In the genomic region with DNA sequence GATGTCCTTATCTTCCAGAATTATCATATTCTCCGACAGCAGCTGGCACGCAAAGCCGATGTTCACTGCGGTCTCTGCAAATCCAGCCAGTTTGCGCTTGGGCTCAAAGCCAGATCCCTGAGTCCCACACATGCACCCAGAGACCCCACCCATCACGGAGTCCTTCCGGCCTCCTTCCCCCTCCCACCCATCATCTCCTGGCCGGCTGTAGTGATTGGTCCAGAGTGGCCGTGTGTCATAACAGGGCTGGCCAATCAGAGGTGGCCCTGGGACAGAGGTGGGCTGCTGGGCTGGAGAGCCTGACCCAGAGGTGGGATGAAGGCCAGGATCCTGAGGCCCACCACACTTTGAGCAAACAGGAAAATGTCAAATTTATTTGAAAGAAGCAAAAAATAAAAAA, we compare ENCODE assay signal across 9 mouse cellular contexts. TPM values are rescaled to one million over a fixed set of nuclear protein-coding genes. Genes with fewer than 3 reads are reported as not detected.
DNase-seq lines count a peak whose midpoint lies in the region; ATAC-seq lines count a peak whose summit lies in the region.
"Had no signal": no experiment of that assay in that cellular context is flagged by ENCODE, and none has a peak within 500 bp of the region (broad histone marks: within the 10 kb centered on the region; RNA-seq: fewer than 3 reads in every experiment).

No protein-coding gene starts in this region.

- H3K27ac ChIP-seq in kidney, embryonic 16.5 days (ENCODE audit: low read length) = no peak overlapping the region
- H3K27ac ChIP-seq in hindbrain, embryonic 16.5 days (ENCODE audit: low read depth, low read length) = no peak overlapping the region
- no peak overlapping the region for H3K27ac ChIP-seq in neural tube, embryonic 12.5 days

- H3K4me1 ChIP-seq in kidney, embryonic 16.5 days (ENCODE audit: insufficient read depth, low read length) = peaks cover 4% of the 10 kb centered on the region; the same call in 1 of the 2 replicates
- no peaks in the 10 kb centered on the region for H3K4me1 ChIP-seq in hindbrain, embryonic 16.5 days (ENCODE audit: control insufficient read depth, insufficient read depth, low read depth, low read length)
- no peaks in the 10 kb centered on the region for H3K4me1 ChIP-seq in neural tube, embryonic 12.5 days

- peaks cover 3% of the 10 kb centered on the region; the same call in 1 of the 2 replicates for H3K9me3 ChIP-seq in kidney, embryonic 16.5 days (ENCODE audit: low read length)
- no peaks in the 10 kb centered on the region for H3K9me3 ChIP-seq in hindbrain, embryonic 16.5 days (ENCODE audit: control insufficient read depth, low read length)
- H3K9me3 ChIP-seq in neural tube, embryonic 12.5 days = peaks cover 8% of the 10 kb centered on the region

- no peak overlapping the region for H3K9ac ChIP-seq in kidney, embryonic 16.5 days (replicated peaks; ENCODE audit: low read length)
- peak overlapping the region; percentile 31 for H3K9ac ChIP-seq in hindbrain, embryonic 16.5 days (ENCODE audit: low read depth, low read length)
- H3K9ac ChIP-seq in neural tube, embryonic 12.5 days = no peak overlapping the region

- H3K36me3 ChIP-seq in kidney, embryonic 16.5 days (ENCODE audit: insufficient read depth, low read length) = no peaks in the 10 kb centered on the region
- no peaks in the 10 kb centered on the region for H3K36me3 ChIP-seq in hindbrain, embryonic 16.5 days (ENCODE audit: control insufficient read depth, insufficient read depth, low read length)
- no peaks in the 10 kb centered on the region for H3K36me3 ChIP-seq in neural tube, embryonic 12.5 days

- H3K27me3 ChIP-seq in kidney, embryonic 16.5 days (ENCODE audit: insufficient read depth, low read length) = no peaks in the 10 kb centered on the region
- no peaks in the 10 kb centered on the region; the same call in 1 of the 2 replicates for H3K27me3 ChIP-seq in hindbrain, embryonic 16.5 days (replicated peaks; ENCODE audit: control insufficient read depth, insufficient read depth, low read length)
- H3K27me3 ChIP-seq in neural tube, embryonic 12.5 days (replicated peaks) = no peaks in the 10 kb centered on the region; the same call in 1 of the 2 replicates

- peak overlapping the region; percentile 15; the same call in 1 of the 2 replicates for H3K4me3 ChIP-seq in kidney, embryonic 16.5 days (ENCODE audit: low read length)
- H3K4me3 ChIP-seq in hindbrain, embryonic 16.5 days (ENCODE audit: low read length) = peak overlapping the region; percentile 31
- H3K4me3 ChIP-seq in neural tube, embryonic 12.5 days = peak overlapping the region; percentile 11; the same call in 1 of the 2 replicates
- H3K4me3 ChIP-seq: myocyte had no signal

- peak overlapping the region; percentile 37 for H3K4me2 ChIP-seq in kidney, embryonic 16.5 days (replicated peaks; ENCODE audit: low read depth, low read length)
- H3K4me2 ChIP-seq in hindbrain, embryonic 16.5 days (ENCODE audit: low read length) = peak overlapping the region; percentile 46
- H3K4me2 ChIP-seq in neural tube, embryonic 12.5 days (replicated peaks) = peak overlapping the region; percentile 49

- peak; percentile 82 for ATAC-seq in kidney, embryonic 16.5 days (ENCODE audit: low FRiP score, low TSS enrichment)
- ATAC-seq in hindbrain, embryonic 16.5 days = peak; percentile 89
- peak; percentile 88 for ATAC-seq in neural tube, embryonic 12.5 days (ENCODE audit: low FRiP score, low read depth)
- ATAC-seq in activated CD4-positive, CD25-positive, alpha-beta regulatory T cell, adult 4 months = no peak

- no peak for DNase-seq in kidney, adult 11 months
- DNase-seq in embryo, embryonic 11 days = peak; percentile 69
- DNase-seq in urinary bladder, adult 2 months (ENCODE audit: low spot score) = no peak
- no peak for DNase-seq in layer of hippocampus, adult 9-11 months

- WGBS in kidney, embryonic 16.5 days = 15% methylated on average over 9 of the region's 9 CpGs
- WGBS in hindbrain, embryonic 16.5 days = 18% methylated on average over 9 of the region's 9 CpGs
- WGBS in neural tube, embryonic 12.5 days = 18% methylated on average over 9 of the region's 9 CpGs

RNA-seq across cellular contexts. Expression of gene Atp8b3, which starts 12.8 kb away (rescaled TPM):
- polyA plus RNA-seq in kidney, embryonic 16.5 days (2015; fragmentation: Nextera tagmentation; extraction: Ambion mirVana) = 0.32 and 0.34 TPM in 2 replicates
- polyA plus RNA-seq in hindbrain, embryonic 16.5 days (2015; fragmentation: Nextera tagmentation; extraction: Ambion mirVana) = 1.5 and 1.6 TPM in 2 replicates
- 1.0 TPM in 2 replicates for polyA plus RNA-seq in neural tube, embryonic 12.5 days (2016; fragmentation: Nextera tagmentation; extraction: Ambion mirVana)
- polyA plus RNA-seq in urinary bladder, adult 2 months (2012; rRNA removed) = 0.03 TPM in 1 of 2 replicates, not detected in the other
- not detected for polyA plus RNA-seq in activated CD4-positive, CD25-positive, alpha-beta regulatory T cell, adult 4 months (2017; shearing (Covaris generic))

RNA-seq across cellular contexts. Expression of gene Onecut3, which starts 31.5 kb away (rescaled TPM):
- not detected in 2 replicates for polyA plus RNA-seq in kidney, embryonic 16.5 days (2015; fragmentation: Nextera tagmentation; extraction: Ambion mirVana)
- 1.2 and 1.3 TPM in 2 replicates for polyA plus RNA-seq in hindbrain, embryonic 16.5 days (2015; fragmentation: Nextera tagmentation; extraction: Ambion mirVana)
- polyA plus RNA-seq in neural tube, embryonic 12.5 days (2016; fragmentation: Nextera tagmentation; extraction: Ambion mirVana) = 1.0 and 1.2 TPM in 2 replicates
- not detected in 2 replicates for polyA plus RNA-seq in urinary bladder, adult 2 months (2012; rRNA removed)
- not detected for polyA plus RNA-seq in activated CD4-positive, CD25-positive, alpha-beta regulatory T cell, adult 4 months (2017; shearing (Covaris generic))
- polyA plus RNA-seq: myocyte had no signal

RNA-seq across cellular contexts. Expression of gene Rexo1, which starts 35.2 kb away (rescaled TPM):
- 27.2 and 29.8 TPM in 2 replicates for polyA plus RNA-seq in kidney, embryonic 16.5 days (2015; fragmentation: Nextera tagmentation; extraction: Ambion mirVana)
- 25.8 and 26.5 TPM in 2 replicates for polyA plus RNA-seq in hindbrain, embryonic 16.5 days (2015; fragmentation: Nextera tagmentation; extraction: Ambion mirVana)
- 35.6 and 35.9 TPM in 2 replicates for polyA plus RNA-seq in neural tube, embryonic 12.5 days (2016; fragmentation: Nextera tagmentation; extraction: Ambion mirVana)
- 21.2 and 26.6 TPM in 2 replicates for polyA plus RNA-seq in urinary bladder, adult 2 months (2012; rRNA removed)
- polyA plus RNA-seq in activated CD4-positive, CD25-positive, alpha-beta regulatory T cell, adult 4 months (2017; shearing (Covaris generic)) = 10 to 100 TPM; 13.0 to 13.4 TPM

RNA-seq across cellular contexts. Expression of gene Klf16, which starts 50.9 kb away (rescaled TPM):
- 10.4 and 11.6 TPM in 2 replicates for polyA plus RNA-seq in kidney, embryonic 16.5 days (2015; fragmentation: Nextera tagmentation; extraction: Ambion mirVana)
- 5.1 and 5.8 TPM in 2 replicates for polyA plus RNA-seq in hindbrain, embryonic 16.5 days (2015; fragmentation: Nextera tagmentation; extraction: Ambion mirVana)
- 7.3 and 7.5 TPM in 2 replicates for polyA plus RNA-seq in neural tube, embryonic 12.5 days (2016; fragmentation: Nextera tagmentation; extraction: Ambion mirVana)
- polyA plus RNA-seq in urinary bladder, adult 2 months (2012; rRNA removed) = 11.5 and 11.8 TPM in 2 replicates
- 1 to 10 TPM; 5.2 to 8.1 TPM for polyA plus RNA-seq in activated CD4-positive, CD25-positive, alpha-beta regulatory T cell, adult 4 months (2017; shearing (Covaris generic))
